Mouse (Mus musculus) adipocyte (in vitro differentiated cells): Measurements from ENCODE around the gene 4930402K13Rik.
A peak's percentile ranks its signal among the peaks of the same experiment; 100 is the strongest.
"Not testable (repeated sequence)": the region's sequence is repeated elsewhere in the genome, so short reads cannot be mapped to it uniquely, and the experiment has no call there.

Source experiments
- DNase-seq: peaks from one replicate; pipeline ENCODE4 v3.0.0-alpha.2; 2016; ENCODE audit warnings: low spot score

Gene 4930402K13Rik

DNA sequence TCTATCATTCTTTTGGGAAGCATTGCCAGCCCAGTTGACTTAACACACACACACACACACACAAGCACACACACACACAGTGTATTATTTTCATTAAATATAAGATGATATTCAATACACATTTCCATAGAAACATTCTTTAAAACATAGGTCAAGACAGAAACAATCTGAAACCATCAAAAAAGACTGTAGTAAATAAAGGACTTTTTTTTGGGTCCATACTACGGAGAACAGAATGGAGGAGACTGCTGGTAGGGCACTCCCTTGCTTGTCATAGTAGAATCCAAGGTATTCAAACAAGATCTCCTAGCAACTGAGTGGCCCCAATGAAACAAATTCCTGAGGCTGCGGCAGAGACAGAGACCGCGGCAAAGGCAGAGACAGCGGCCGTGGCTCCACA is at the start of gene 4930402K13Rik:
Gene 4930402K13Rik, plus strand, starts transcription at position 301 of the 400 bp plus-strand sequence.
- no peak for DNase-seq

DNA sequence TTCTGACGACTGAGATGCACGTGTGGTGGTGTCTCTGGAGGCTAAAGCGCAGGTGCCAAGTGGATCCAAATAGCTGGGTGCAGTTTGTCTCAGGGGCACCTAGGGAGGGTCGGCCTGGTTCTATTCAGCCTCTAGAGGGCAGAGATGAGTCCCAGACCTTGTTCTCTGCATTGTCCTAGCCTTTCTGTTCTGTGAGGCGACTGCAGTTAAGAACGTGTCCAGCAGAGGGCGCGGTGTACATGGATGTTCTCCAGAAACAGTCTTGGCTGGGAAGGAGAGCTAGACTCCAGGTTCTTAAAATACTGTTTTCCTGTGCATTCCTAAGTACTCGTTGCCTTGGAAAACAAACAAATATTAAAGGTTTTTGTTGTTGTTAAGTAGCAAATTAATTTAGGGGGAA is 43.4 kb upstream of the 4930402K13Rik start:
- DNase-seq: peak; percentile 53

GRCm38 (mm10) chrX:9062101-9062500 is 42.3 kb upstream of the 4930402K13Rik start:
- DNase-seq: no peak

- DNase-seq: not testable (repeated sequence)
Observed at GRCm38 (mm10) chrX:9062715-9063114, 41.6 kb upstream of the 4930402K13Rik start, which contains the start of gene Fthl17f. Gene Fthl17f, plus strand, starts transcription at chrX:9063015.

GRCm38 (mm10) chrX:9077699-9078098 is 26.7 kb upstream of the 4930402K13Rik start:
- DNase-seq: peak; percentile 47

GRCm38 (mm10) chrX:9095066-9095465 is 9.3 kb upstream of the 4930402K13Rik start:
- not testable (repeated sequence) for DNase-seq

GRCm38 (mm10) chrX:9110381-9110780 is 6.0 kb downstream of the 4930402K13Rik start:
- no peak for DNase-seq

GRCm38 (mm10) chrX:9124928-9125327 is 20.6 kb downstream of the 4930402K13Rik start:
- no peak for DNase-seq

- DNase-seq: peak; percentile 76
Observed at GRCm38 (mm10) chrX:9128317-9128831, 24.0 kb downstream of the 4930402K13Rik start.

DNA sequence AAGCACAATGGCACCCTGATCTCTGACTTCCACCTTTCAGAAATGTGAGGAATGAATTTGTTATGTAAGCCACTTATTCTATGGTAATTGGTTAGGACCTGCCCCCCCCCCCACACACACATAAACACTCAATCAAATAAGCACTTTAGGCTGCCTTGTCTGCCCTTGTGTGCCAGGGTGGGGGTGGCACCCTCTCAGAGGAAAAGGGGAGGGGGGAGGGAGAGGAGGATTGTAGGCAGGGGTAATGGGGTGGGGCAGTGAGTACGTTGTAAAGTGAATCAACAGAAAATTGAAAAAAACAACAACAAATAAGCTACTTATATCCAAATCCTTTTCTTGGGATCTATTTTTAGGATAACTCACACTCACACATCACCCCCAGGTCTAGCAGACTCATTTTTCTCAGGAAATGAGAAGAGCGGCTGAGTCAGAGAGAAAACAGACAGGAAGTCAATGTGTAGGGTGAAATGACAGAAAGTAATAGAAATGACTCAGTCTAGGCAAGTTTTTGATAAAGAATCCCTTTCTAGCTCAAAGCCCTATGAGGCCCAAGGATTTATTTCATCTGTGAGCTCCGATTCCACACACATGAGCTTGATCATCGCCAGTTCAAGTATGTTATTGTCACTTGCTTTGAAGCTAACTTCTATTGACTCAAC is 35.1 kb downstream of the 4930402K13Rik start:
- no peak for DNase-seq

DNA sequence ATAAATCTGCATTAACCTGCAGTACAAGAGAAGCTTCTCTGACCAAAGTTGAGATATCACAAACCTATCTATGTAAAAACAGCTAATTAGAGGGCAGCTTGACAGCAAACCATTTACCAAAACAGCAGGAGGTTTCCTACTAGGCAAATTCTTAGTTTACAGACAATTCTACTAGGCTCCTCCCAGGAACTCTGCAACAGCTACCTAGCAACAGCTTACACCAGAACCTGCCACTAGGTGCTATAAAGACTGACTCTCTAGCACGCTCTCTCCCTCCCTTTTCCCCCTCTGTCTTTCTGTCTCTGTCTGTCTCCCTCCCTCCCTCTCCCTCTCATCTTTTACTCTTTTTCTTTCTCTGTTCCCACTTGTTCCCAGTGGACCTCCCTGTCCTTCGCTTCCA is 38.3 kb downstream of the 4930402K13Rik start:
- no peak for DNase-seq
